Mouse (Mus musculus) subcutaneous adipose tissue, adult 2 months (tissue): ENCODE measurements around the gene Gm21985. TPM values are rescaled to one million over a fixed set of nuclear protein-coding genes. Genes with fewer than 3 reads are reported as not detected.

Source experiments
- polyA plus RNA-seq: library from polyadenylated mRNA; depleted of rRNA; stranded (reverse); fragments of >200 nt; gene quantifications from 2 replicates; pipeline ENCODE4 v1.2.3, GENCODE M21; 2012; ENCODE audit warnings: low replicate concordance; rRNA removed

Gm21985 gene
- polyA plus RNA-seq: not detected in 2 replicates

GRCm38 (mm10) chr2:112266242-112266592 lies at the start of gene Gm21985:
Gene Gm21985, plus strand, starts transcription at chr2:112266314.

DNA sequence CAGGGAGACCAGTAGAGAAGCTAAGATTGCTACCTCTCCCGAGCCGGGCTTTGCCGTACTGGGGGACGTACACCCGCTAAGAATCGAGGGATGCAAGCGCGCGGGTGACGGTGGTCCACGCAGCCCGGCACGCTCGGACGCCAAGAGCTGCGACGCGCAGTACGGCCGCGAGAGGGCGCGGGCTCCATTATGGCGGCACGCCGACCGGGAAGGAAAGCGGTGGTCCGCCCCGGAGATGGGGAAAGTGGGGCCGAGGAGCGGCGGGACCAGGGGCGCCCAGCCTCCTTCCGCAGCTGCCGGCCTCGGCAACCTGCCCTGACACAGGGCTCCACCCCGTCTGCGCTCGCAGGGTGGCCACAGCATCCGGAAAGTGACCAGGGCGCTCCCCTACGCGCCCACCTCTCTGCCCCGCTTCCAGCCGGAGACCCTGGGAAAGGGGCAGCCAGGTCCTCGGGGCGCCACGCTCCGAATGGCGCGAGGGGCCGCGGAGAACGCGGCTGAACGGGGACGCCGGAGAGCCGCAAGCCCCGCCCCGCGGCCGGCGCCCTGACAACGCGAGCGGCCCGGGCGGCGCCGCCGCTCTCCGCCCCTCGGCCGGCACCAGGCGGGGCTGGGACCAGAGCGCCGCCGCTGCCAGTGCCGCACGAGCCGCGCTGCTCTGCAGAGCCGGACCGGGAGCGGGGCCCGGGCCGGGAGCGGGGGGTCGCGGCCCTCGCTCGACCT lies 26.7 kb upstream of the Gm21985 start, which contains the start of gene Lpcat4:
TSS of gene Lpcat4 (plus strand) at position 257 of the 723 bp plus-strand sequence.

GRCm38 (mm10) chr2:112259241-112259962 lies 6.7 kb upstream of the Gm21985 start, which contains the start of gene Nutm1:
Gene Nutm1, minus strand, starts transcription at chr2:112259291.

DNA sequence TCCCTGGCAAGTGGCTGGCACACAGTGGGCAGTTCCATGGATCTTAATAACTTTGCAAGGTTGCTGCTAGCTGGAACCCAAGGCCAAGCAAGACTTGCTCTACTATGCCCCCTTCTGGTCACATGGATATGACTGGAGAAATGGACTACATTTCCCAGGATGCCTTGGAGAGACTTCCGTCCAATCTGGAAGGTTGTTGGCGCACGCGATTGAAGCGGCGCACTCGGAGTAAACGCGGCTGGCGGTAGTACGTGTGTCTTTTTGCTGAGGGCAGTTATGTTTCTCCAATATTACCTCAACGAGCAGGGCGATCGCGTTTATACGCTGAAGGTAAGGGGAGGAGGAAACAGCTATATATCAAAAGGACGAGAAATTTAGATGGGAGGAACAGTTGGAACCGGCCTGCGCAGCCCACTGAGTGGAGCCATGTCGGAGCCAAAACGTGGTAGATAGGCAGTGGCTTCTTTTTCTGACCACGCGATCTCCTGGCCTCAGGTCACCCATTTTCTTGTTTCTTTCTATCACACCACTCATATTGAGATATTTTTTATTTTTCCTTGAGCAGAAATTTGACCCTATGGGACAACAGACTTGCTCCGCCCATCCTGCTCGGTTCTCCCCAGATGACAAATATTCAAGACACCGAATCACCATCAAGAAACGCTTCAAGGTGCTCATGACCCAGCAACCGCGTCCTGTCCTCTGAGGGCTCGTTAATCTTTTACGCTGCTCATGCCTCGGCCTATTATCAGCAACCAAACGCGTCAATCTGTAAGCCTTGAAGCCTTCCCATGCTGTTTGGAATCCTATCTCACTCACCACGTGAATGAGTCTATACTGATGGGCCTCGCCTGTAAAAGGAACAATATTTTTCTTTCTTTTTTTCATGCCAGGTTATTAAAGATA lies 4.1 kb upstream of the Gm21985 start, which contains the start of gene Nop10:
TSS of gene Nop10 (plus strand) at position 179 of the 906 bp plus-strand sequence.

DNA sequence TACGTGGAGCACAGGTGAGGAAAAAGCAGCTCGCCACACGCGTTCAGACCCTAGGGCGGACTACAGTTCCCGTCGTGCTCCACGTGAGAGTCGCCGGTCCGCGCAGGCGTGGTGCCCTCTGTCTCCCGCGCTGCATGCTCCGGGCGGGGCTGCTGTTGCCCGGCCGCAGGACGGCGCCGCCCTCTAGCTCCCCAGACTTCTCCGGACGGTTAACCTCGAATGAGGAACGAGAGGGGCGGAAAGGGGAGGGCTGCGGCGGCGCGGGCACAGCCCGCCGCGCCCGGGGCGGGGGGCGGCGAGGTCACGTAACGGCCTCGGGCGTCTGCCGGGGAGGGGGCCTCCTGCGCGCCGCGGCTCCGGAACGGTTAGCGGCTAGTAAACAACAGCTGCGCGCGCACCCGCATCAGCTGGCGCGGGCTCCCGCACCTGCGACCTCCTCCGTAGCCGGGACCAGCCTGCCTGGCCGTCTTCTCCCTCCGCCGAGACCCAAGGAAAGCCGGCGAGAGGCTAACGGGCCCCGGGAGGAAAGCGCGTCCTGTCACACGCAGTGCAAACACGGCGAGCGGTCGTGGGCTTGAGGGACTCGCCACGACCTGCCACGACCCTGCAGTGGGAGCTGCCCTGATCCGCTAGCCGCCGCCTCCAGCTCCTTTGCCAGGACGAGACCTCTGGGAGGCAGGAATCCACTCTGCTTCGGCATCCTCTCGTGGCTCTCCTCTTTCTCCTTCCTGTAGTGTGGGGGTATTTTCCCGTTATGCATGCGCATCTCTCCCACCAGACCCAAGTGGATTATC lies 469 bp upstream of the Gm21985 start, which contains the start of gene Slc12a6:
TSS of gene Slc12a6 (plus strand) at position 378 of the 794 bp plus-strand sequence.

GRCm38 (mm10) chr2:112367726-112368673 lies 101.9 kb downstream of the Gm21985 start, which contains the start of gene Emc4:
Gene Emc4, minus strand, starts transcription at chr2:112368027.

GRCm38 (mm10) chr2:112378973-112379898 lies 113.1 kb downstream of the Gm21985 start, which contains the start of gene Katnbl1:
Gene Katnbl1, plus strand, starts transcription at chr2:112379211.

DNA sequence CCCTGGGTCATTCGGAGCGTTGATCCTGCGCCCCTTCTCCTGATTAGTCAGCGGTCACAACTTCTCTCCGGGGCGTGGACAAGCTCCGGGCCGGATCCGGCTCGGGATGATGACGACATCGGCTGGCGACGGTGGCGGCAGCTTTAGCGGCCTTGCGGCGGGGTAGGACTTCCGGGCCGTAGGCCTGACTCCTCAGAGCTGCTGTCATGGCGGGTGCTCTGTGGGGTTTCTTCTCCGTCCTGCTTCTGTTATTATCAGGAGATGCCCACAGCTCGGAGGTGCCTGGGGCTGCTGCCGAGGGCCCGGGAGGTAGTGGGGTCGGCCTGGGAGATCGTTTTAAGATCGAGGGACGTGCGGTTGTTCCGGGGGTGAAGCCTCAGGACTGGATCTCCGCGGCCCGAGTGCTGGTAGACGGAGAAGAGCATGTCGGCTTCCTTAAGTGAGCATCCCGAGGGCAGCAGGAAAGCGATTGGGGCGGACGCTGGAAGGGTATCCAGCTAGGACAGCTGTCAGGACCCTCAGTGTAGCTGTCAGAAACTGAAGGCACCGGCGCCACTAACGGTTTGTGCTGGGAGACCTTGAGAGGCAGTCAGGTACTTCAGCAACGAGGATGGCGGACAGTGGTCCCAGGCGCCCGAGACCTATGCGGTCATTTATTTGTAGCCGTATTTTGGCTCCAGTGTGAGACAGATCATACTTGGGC lies 188.9 kb downstream of the Gm21985 start, which contains the start of gene Emc7:
TSS of gene Emc7 (plus strand) at position 136 of the 703 bp plus-strand sequence.

Other genes starting within 250 kb of the Gm21985 start
- not detected in 2 replicates for gene Olfr1311, start 241.9 kb upstream of the Gm21985 start, polyA plus RNA-seq
- gene Olfr1312, start 216.1 kb upstream of the Gm21985 start, polyA plus RNA-seq: not detected in 2 replicates
- not detected in 2 replicates for gene Olfr1313, start 188.5 kb upstream of the Gm21985 start, polyA plus RNA-seq
- gene Olfr1314, start 169.5 kb upstream of the Gm21985 start, polyA plus RNA-seq: not detected in 2 replicates
- gene Olfr1315-ps1, start 150.9 kb upstream of the Gm21985 start, polyA plus RNA-seq: not detected in 2 replicates
- not detected in 2 replicates for gene Olfr1316, start 131.3 kb upstream of the Gm21985 start, polyA plus RNA-seq
- not detected in 2 replicates for gene Olfr1317, start 126.0 kb upstream of the Gm21985 start, polyA plus RNA-seq
- not detected in 2 replicates for gene Olfr1318, start 112.1 kb upstream of the Gm21985 start, polyA plus RNA-seq
- gene Lpcat4, start 26.8 kb upstream of the Gm21985 start, polyA plus RNA-seq: 17.8 and 45.7 TPM in 2 replicates
- not detected in 2 replicates for gene Nutm1, start 7.0 kb upstream of the Gm21985 start, polyA plus RNA-seq
- 121 and 144 TPM in 2 replicates for gene Nop10, start 4.4 kb upstream of the Gm21985 start, polyA plus RNA-seq
- 26.2 and 32.0 TPM in 2 replicates for gene Slc12a6, start 489 bp upstream of the Gm21985 start, polyA plus RNA-seq
- gene Emc4, start 101.7 kb downstream of the Gm21985 start, polyA plus RNA-seq: 108 and 146 TPM in 2 replicates
- 2.4 and 2.5 TPM in 2 replicates for gene Katnbl1, start 112.9 kb downstream of the Gm21985 start, polyA plus RNA-seq
- 9.9 and 13.6 TPM in 2 replicates for gene Emc7, start 188.7 kb downstream of the Gm21985 start, polyA plus RNA-seq
- not detected in 2 replicates for gene Chrm5, start 214.5 kb downstream of the Gm21985 start, polyA plus RNA-seq
- 8.8 and 8.9 TPM in 2 replicates for gene Aven, start 226.7 kb downstream of the Gm21985 start, polyA plus RNA-seq